Mouse (Mus musculus) embryonic fibroblast, embryonic 13.5 days (primary cell): ENCODE results near the gene Gm42417.

Experiments
- CTCF ChIP-seq: IDR thresholded peaks from 2 replicates; pipeline ENCODE4 v1.5.1; 2011; ENCODE audit warnings: mild to moderate bottlenecking, control low read depth, low read length, moderate library complexity, borderline replicate concordance; ENCODE audit not compliant: insufficient read depth
- POLR2A ChIP-seq: IDR thresholded peaks from 2 replicates; pipeline ENCODE4 v1.6.1; 2011; ENCODE audit warnings: low read depth, mild to moderate bottlenecking, control low read depth, low read length, moderate library complexity

- TF ChIP-seq CTCF (no peak), POLR2A (no peak)
These were observed 8.9 kb upstream of the Gm42417 start for GRCm38 (mm10) chr1:36547981-36548598.
